ENCODE assay signal across 8 mouse cellular contexts in genomic region chr6:88499481-88500404, GRCm38 (mm10). TPM values are rescaled to one million over a fixed set of nuclear protein-coding genes. Genes with fewer than 3 reads are reported as not detected.
A peak's percentile ranks its signal among the peaks of the same experiment; 100 is the strongest.
DNase-seq lines count a peak whose midpoint lies in the region; ATAC-seq and TF ChIP-seq lines count a peak whose summit lies in the region.

No protein-coding gene starts in this region.

- peaks cover 35% of the 10 kb centered on the region for H3K4me1 ChIP-seq in heart, embryonic 12.5 days (replicated peaks)
- no peaks in the 10 kb centered on the region for H3K4me1 ChIP-seq in lung, adult 2 months (ENCODE audit: control insufficient read depth, insufficient read depth, low read length)
- peaks cover 9% of the 10 kb centered on the region; the same call in 1 of the 2 replicates for H3K4me1 ChIP-seq in olfactory bulb, adult 2 months (ENCODE audit: control insufficient read depth, insufficient read depth, low read length)

- H3K9me3 ChIP-seq in heart, embryonic 12.5 days (replicated peaks), result no peaks in the 10 kb centered on the region

- H3K36me3 ChIP-seq in heart, embryonic 12.5 days, result peaks cover 48% of the 10 kb centered on the region

- peaks cover 4% of the 10 kb centered on the region; the same call in 1 of the 2 replicates for H3K27me3 ChIP-seq in heart, embryonic 12.5 days (replicated peaks)

- ATAC-seq in heart, embryonic 12.5 days (ENCODE audit: insufficient number of reproducible peaks, low FRiP score), result peak; percentile 65

- H3K27ac ChIP-seq in heart, embryonic 12.5 days (ENCODE audit: poor library complexity, severe bottlenecking), result no peak overlapping the region
- no peak overlapping the region for H3K27ac ChIP-seq in olfactory bulb, adult 2 months (ENCODE audit: insufficient read depth, low read depth, low read length)

- 2% methylated on average over 76 of the region's 76 CpGs for WGBS in heart, embryonic 12.5 days
- 6% methylated on average over 76 of the region's 76 CpGs for WGBS in lung, adult 2 months
- WGBS in olfactory bulb, adult 2 months, result 4% methylated on average over 76 of the region's 76 CpGs

- peak; percentile 54 for DNase-seq in CD4-positive, CD25-positive, alpha-beta regulatory T cell, adult 2 months (ENCODE audit: low read depth, low spot score)
- peak; percentile 75 for DNase-seq in adrenal gland, postnatal 10 days
- peak; percentile 65 for DNase-seq in embryo, embryonic 11.5 days (ENCODE audit: low read depth, low spot score)
- DNase-seq in kidney, postnatal 25 days, result peak; percentile 48 to 52
- peak; percentile 42 for DNase-seq in lung, adult 2 months
- peak; percentile 40 to 46 for DNase-seq in thymus, postnatal 36 days

- peak overlapping the region; percentile 58 for H3K4me3 ChIP-seq in heart, embryonic 12.5 days
- peak overlapping the region; percentile 53 for H3K4me3 ChIP-seq in lung, adult 2 months (replicated peaks; ENCODE audit: extremely low read depth, low read depth, low read length)
- H3K4me3 ChIP-seq in olfactory bulb, adult 2 months (ENCODE audit: insufficient read depth, low read depth, low read length), result peak overlapping the region; percentile 59

- peak; percentile 49 for TF ChIP-seq CTCF in lung, adult 2 months (IDR thresholded peaks at IDR 0.05; ENCODE audit: insufficient read depth, low read length)
- TF ChIP-seq CTCF in olfactory bulb, adult 2 months (IDR thresholded peaks at IDR 0.05; ENCODE audit: insufficient read depth, low read depth, low read length), result peak; percentile 85

- peak overlapping the region; percentile 67 for H3K9ac ChIP-seq in heart, embryonic 12.5 days

- TF ChIP-seq POLR2A in lung, adult 2 months (IDR thresholded peaks at IDR 0.05; ENCODE audit: borderline replicate concordance, extremely low read depth, low read depth, low read length), result no peak
- TF ChIP-seq POLR2A in olfactory bulb, adult 2 months (IDR thresholded peaks at IDR 0.05; ENCODE audit: insufficient read depth, low read depth, low read length), result peak; percentile 30; the same call in 1 of the 2 replicates

- peak overlapping the region; percentile 98 for H3K4me2 ChIP-seq in heart, embryonic 12.5 days

RNA-seq across cellular contexts. Expression of gene Sec61a1, which starts 19.0 kb away (rescaled TPM):
- 100 to 1,000 TPM; 150 to 180 TPM for total RNA-seq in adrenal gland, postnatal 10 days (2021)
- 206 and 209 TPM in 2 replicates for polyA plus RNA-seq in heart, embryonic 12.5 days (2016; fragmentation: Nextera tagmentation; extraction: Ambion mirVana)
- polyA plus RNA-seq in lung, adult 2 months (2012; rRNA removed), result 188 and 195 TPM in 2 replicates
- not detected in 2 replicates for polyA plus RNA-seq in olfactory bulb, adult 2 months (2012; ENCODE audit: insufficient read depth, insufficient read length, low replicate concordance, missing spikeins)

RNA-seq across cellular contexts. Expression of gene Ruvbl1, which starts 34.5 kb away (rescaled TPM):
- 10 to 100 TPM; 31.4 to 34.8 TPM for total RNA-seq in adrenal gland, postnatal 10 days (2021)
- 75.7 and 80.2 TPM in 2 replicates for polyA plus RNA-seq in heart, embryonic 12.5 days (2016; fragmentation: Nextera tagmentation; extraction: Ambion mirVana)
- 18.2 and 22.4 TPM in 2 replicates for polyA plus RNA-seq in lung, adult 2 months (2012; rRNA removed)
- polyA plus RNA-seq in olfactory bulb, adult 2 months (2012; ENCODE audit: insufficient read depth, insufficient read length, low replicate concordance, missing spikeins), result not detected in 2 replicates

RNA-seq across cellular contexts. Expression of gene Eefsec, which starts 53.4 kb away (rescaled TPM):
- 10 to 100 TPM; 14.8 to 18.0 TPM for total RNA-seq in adrenal gland, postnatal 10 days (2021)
- polyA plus RNA-seq in heart, embryonic 12.5 days (2016; fragmentation: Nextera tagmentation; extraction: Ambion mirVana), result 18.5 and 20.5 TPM in 2 replicates
- polyA plus RNA-seq in lung, adult 2 months (2012; rRNA removed), result 14.0 and 16.9 TPM in 2 replicates
- not detected in 2 replicates for polyA plus RNA-seq in olfactory bulb, adult 2 months (2012; ENCODE audit: insufficient read depth, insufficient read length, low replicate concordance, missing spikeins)

Comparison
In these comparisons a context has a peak if more than half of its experiments do, and no peak if none do; other contexts are left out.
1. RNA of gene Sec61a1, which starts 19.0 kb away (polyA plus RNA-seq): 206 to 209 TPM in heart, embryonic 12.5 days and 188 to 195 TPM in lung, adult 2 months; not detected in olfactory bulb, adult 2 months; every median in the first group is over 100 times any median in the second.
2. RNA of gene Ruvbl1, which starts 34.5 kb away (polyA plus RNA-seq): 75.7 to 80.2 TPM in heart, embryonic 12.5 days and 18.2 to 22.4 TPM in lung, adult 2 months; not detected in olfactory bulb, adult 2 months; every median in the first group is over 10 times any median in the second.
3. Peak in every context shown above with its lines, with median percentiles within 50 percentile points of each other: DNase-seq and H3K4me3 ChIP-seq.